Mouse (Mus musculus) ES-Bruce4 (cell line): ENCODE measurements around the gene Dusp14. TPM values are rescaled to one million over a fixed set of nuclear protein-coding genes. Genes with fewer than 3 reads are reported as not detected.

Experiments used
- H3K27ac ChIP-seq: 2 replicates; pipeline ENCODE4 v1.5.1; 2012; ENCODE audit warnings: low read length, inconsistent platforms; ENCODE audit not compliant: insufficient read depth
- H3K27me3 ChIP-seq: 2 replicates; pipeline ENCODE4 v1.6.1; 2012; ENCODE audit warnings: mild to moderate bottlenecking, low read length, inconsistent platforms; ENCODE audit not compliant: control insufficient read depth, poor library complexity, insufficient read depth, severe bottlenecking
- H3K36me3 ChIP-seq: 2 replicates; pipeline ENCODE4 v1.6.1; 2012; ENCODE audit warnings: inconsistent platforms, mild to moderate bottlenecking, low read length, moderate library complexity; ENCODE audit not compliant: control insufficient read depth, poor library complexity, insufficient read depth, severe bottlenecking
- H3K4me1 ChIP-seq: one replicate; pipeline ENCODE4 v1.8.1; 2011; ENCODE audit warnings: low read length; ENCODE audit not compliant: control insufficient read depth, insufficient read depth
- H3K4me3 ChIP-seq: 2 replicates; pipeline ENCODE4 v1.5.1; 2011; ENCODE audit warnings: low read depth, mild to moderate bottlenecking, low read length
- H3K9ac ChIP-seq: 2 replicates; pipeline ENCODE4 v1.6.1; 2012; ENCODE audit warnings: low read depth, mild to moderate bottlenecking, inconsistent platforms; ENCODE audit not compliant: poor library complexity, severe bottlenecking
- H3K9me3 ChIP-seq: replicated peaks from 2 replicates; pipeline ENCODE4 v1.6.1; 2012; ENCODE audit warnings: mild to moderate bottlenecking, low read length, inconsistent platforms; ENCODE audit not compliant: control insufficient read depth, poor library complexity, insufficient read depth, severe bottlenecking
- CTCF ChIP-seq: IDR thresholded peaks from one replicate; pipeline ENCODE4 v1.8.1; 2011; ENCODE audit warnings: low read depth, low read length
- EP300 ChIP-seq: IDR thresholded peaks from 2 replicates; pipeline ENCODE4 v1.6.1; 2011; ENCODE audit warnings: low read depth, low read length; ENCODE audit not compliant: insufficient read depth
- POLR2A ChIP-seq: IDR thresholded peaks from one replicate; pipeline ENCODE4 v1.8.1; 2011; ENCODE audit warnings: low read length; ENCODE audit not compliant: insufficient read depth
- polyA plus RNA-seq: library from polyadenylated mRNA; stranded (reverse); fragments of >200 nt; gene quantifications from 2 replicates; pipeline ENCODE4 v1.2.4, GENCODE M21; 2011; ENCODE audit warnings: low read depth; ENCODE audit not compliant: missing spikeins, insufficient read depth, insufficient read length

Dusp14 gene
- polyA plus RNA-seq, 1 experiment, result 26.0 TPM

DNA sequence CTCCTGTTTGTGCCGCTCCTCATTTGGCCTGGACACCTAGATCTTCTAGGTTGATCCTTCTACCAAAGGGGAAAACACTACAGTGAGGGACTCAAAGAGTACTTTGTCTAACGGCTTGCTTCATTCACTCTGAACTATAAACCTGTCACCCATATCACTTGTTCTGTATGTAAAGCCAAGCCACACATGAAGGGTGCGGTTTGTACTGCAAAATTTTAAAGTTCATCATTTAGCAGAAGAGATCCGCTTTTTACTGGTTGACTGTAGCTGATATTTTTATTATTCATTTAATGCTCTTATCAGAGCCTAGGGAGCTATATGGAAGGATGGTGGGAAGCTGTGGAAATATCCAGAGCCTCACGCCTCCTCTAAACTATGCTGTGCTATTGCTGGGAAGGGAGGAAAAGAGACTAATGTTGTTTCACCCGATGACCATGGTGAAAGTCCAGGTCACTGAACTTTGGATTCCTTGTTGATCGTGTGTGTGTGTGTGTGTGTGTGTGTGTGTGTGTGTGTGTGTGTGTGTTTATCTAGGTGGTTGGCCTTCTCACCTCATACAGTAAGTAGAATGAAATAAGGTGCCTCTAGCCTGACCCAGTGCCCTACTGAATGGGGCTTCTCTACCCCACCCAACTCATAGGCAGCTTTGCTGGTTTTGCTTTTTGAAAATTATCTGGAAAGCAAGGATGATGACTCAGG is 52.1 kb downstream of the Dusp14 start:
- H3K9me3 ChIP-seq, result no peaks in the 10 kb centered on the region
- TF ChIP-seq POLR2A, result no peak
- no peak for TF ChIP-seq CTCF
- TF ChIP-seq EP300, result no peak

GRCm38 (mm10) chr11:84016147-84016809 is 52.8 kb downstream of the Dusp14 start:
- no peak overlapping the region for H3K9ac ChIP-seq
- no peaks in the 10 kb centered on the region for H3K36me3 ChIP-seq
- TF ChIP-seq EP300, result no peak
- TF ChIP-seq POLR2A, result no peak
- no peak for TF ChIP-seq CTCF
- no peaks in the 10 kb centered on the region for H3K9me3 ChIP-seq
- H3K27me3 ChIP-seq, result no peaks in the 10 kb centered on the region
- H3K4me1 ChIP-seq, result no peaks in the 10 kb centered on the region
- H3K4me3 ChIP-seq, result no peak overlapping the region
- H3K27ac ChIP-seq, result no peak overlapping the region

More for the DNA sequence above, 52.1 kb downstream of the Dusp14 start:
- Histone ChIP-seq H3K27me3 (no peaks in the 10 kb centered on the region), H3K4me1 (no peaks in the 10 kb centered on the region), H3K4me3 (no peak overlapping the region), H3K9ac (no peak overlapping the region), H3K36me3 (no peaks in the 10 kb centered on the region), H3K27ac (no peak overlapping the region)

DNA sequence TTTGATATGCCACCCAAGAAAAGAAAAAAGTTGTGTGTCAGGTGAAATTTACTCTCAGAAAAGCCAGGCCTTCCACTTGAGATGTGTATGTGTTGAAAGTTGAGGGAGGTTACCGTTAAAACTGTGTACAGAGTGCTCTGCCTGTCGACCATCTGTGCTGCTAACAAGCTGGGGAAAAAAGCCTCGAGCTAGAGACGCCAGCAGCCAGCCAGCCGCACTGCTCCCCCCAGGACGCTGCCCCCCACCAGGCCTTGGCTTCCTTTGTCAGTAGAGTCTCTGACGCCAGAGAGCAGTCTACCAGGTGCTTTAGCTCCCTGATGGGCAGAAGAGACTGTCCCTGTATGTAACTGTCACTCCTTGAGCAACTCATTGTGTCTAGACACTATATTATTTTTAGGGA is 56.0 kb downstream of the Dusp14 start:
- no peak for TF ChIP-seq CTCF
- TF ChIP-seq POLR2A, result no peak
- TF ChIP-seq EP300, result no peak
- no peaks in the 10 kb centered on the region for H3K4me1 ChIP-seq
- no peak overlapping the region for H3K27ac ChIP-seq
- H3K4me3 ChIP-seq, result no peak overlapping the region
- H3K9ac ChIP-seq, result no peak overlapping the region
- peaks cover 8% of the 10 kb centered on the region for H3K36me3 ChIP-seq
- no peaks in the 10 kb centered on the region for H3K27me3 ChIP-seq
- H3K9me3 ChIP-seq, result no peaks in the 10 kb centered on the region

GRCm38 (mm10) chr11:84011576-84011975 is 57.5 kb downstream of the Dusp14 start:
- TF ChIP-seq POLR2A (no peak), EP300 (no peak), CTCF (no peak)
- H3K27ac ChIP-seq, result no peak overlapping the region
- no peak overlapping the region for H3K4me3 ChIP-seq

DNA sequence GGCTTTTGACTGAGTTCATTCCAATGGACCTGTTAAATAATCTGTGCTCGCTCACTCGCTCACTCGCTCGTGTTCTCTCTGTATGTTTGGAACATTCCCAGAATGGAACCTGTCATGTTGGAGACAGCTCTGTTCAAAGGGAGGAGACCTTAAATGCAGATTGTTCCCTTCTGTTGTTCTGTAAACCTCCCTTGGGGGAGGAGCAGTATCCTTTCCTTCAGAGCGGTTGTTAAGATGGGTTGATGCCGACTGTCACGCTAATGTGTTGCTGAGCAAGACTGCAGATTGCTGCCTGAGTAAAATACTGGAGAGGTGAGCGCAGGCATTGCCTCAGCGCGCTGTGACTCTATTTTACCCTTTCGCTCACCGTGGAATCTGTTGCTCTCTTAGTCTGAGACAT is 58.0 kb downstream of the Dusp14 start:
- Histone ChIP-seq H3K9me3 (no peaks in the 10 kb centered on the region), H3K4me3 (no peak overlapping the region), H3K4me1 (no peaks in the 10 kb centered on the region), H3K36me3 (peaks cover 8% of the 10 kb centered on the region), H3K27ac (no peak overlapping the region), H3K27me3 (no peaks in the 10 kb centered on the region), H3K9ac (no peak overlapping the region)
- no peak for TF ChIP-seq POLR2A
- TF ChIP-seq EP300, result no peak

More at GRCm38 (mm10) chr11:84011576-84011975, 57.5 kb downstream of the Dusp14 start:
- H3K36me3 ChIP-seq, result peaks cover 8% of the 10 kb centered on the region
- no peaks in the 10 kb centered on the region for H3K9me3 ChIP-seq
- H3K9ac ChIP-seq, result no peak overlapping the region
- no peaks in the 10 kb centered on the region for H3K27me3 ChIP-seq
- no peaks in the 10 kb centered on the region for H3K4me1 ChIP-seq

DNA sequence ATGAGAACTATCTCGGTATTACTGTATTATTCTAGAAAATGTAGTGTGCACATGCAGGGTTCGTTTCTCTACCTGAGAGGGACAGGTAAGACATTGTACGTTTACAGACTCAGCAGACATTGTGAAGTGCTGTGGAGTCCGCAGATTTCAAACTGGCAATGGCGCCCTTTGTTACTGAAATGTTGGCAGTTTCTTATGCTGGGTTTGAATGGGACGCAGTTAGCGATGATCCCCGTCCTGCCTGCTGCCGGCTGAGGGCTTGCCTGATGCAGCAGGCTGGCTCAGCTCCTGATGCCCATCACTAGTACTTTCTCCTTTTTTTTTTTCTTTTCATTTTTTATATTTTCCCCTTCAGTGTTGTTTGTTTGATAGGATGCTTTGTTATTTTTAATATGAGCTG is 58.6 kb downstream of the Dusp14 start:
- TF ChIP-seq POLR2A (no peak), CTCF (no peak), EP300 (no peak)
- Histone ChIP-seq H3K27me3 (no peaks in the 10 kb centered on the region), H3K36me3 (peaks cover 8% of the 10 kb centered on the region), H3K4me1 (no peaks in the 10 kb centered on the region), H3K4me3 (no peak overlapping the region), H3K27ac (no peak overlapping the region), H3K9me3 (no peaks in the 10 kb centered on the region), H3K9ac (no peak overlapping the region)
